Mouse (Mus musculus) liver, postnatal 0 days (tissue): ENCODE measurements around the gene Glipr1l2. TPM values are rescaled to one million over a fixed set of nuclear protein-coding genes. Genes with fewer than 3 reads are reported as not detected.
"Not testable (repeated sequence)": the region's sequence is repeated elsewhere in the genome, so short reads cannot be mapped to it uniquely, and the experiment has no call there.

ENCODE experiments used
- ATAC-seq: fragments of 200-750 bp; cut with Nextera tagmentation; 2 replicates; pipeline ENCODE4 v1.8.0; 2017; ENCODE audit warnings: mild to moderate bottlenecking, moderate library complexity
- DNase-seq: peaks from one replicate; pipeline ENCODE4 v3.0.0-alpha.2; 2016
- H3K27ac ChIP-seq: fragments of 300-500 bp; sonication (generic); 2 replicates; pipeline ENCODE4 v1.5.1; 2014; ENCODE audit warnings: antibody characterized with exemption, moderate library complexity, mild to moderate bottlenecking, low read depth
- H3K27me3 ChIP-seq: fragments of 300-500 bp; sonication (generic); 2 replicates; pipeline ENCODE4 v1.6.1; 2014; ENCODE audit warnings: low read length, control low read depth, mixed read lengths; ENCODE audit not compliant: insufficient read depth
- H3K36me3 ChIP-seq: fragments of 300-500 bp; sonication (generic); replicated peaks from 2 replicates; pipeline ENCODE4 v1.6.1; 2014; ENCODE audit warnings: mild to moderate bottlenecking, control low read depth, low read length, moderate library complexity, mixed read lengths; ENCODE audit not compliant: insufficient read depth
- H3K4me1 ChIP-seq: fragments of 300-500 bp; sonication (generic); 2 replicates; pipeline ENCODE4 v1.6.1; 2014; ENCODE audit warnings: antibody characterized with exemption, mild to moderate bottlenecking, control low read depth; ENCODE audit not compliant: insufficient read depth
- H3K4me2 ChIP-seq: fragments of 300-500 bp; sonication (generic); 2 replicates; pipeline ENCODE4 v1.6.1; 2014; ENCODE audit warnings: low read depth, mild to moderate bottlenecking, low read length, moderate library complexity, mixed read lengths
- H3K4me3 ChIP-seq: fragments of 300-500 bp; sonication (generic); 2 replicates; pipeline ENCODE4 v1.5.1; 2014; ENCODE audit warnings: low read depth, low read length
- H3K9ac ChIP-seq: fragments of 300-500 bp; sonication (generic); replicated peaks from 2 replicates; pipeline ENCODE4 v1.6.1; 2014; ENCODE audit warnings: mild to moderate bottlenecking, moderate library complexity
- H3K9me3 ChIP-seq: fragments of 300-500 bp; sonication (generic); 2 replicates; pipeline ENCODE4 v1.6.1; 2016; ENCODE audit warnings: mild to moderate bottlenecking, control low read depth, low read length, mixed read lengths
- CTCF ChIP-seq: sonication (generic); IDR thresholded peaks from 2 replicates; pipeline ENCODE4 v1.5.1; 2016; ENCODE audit warnings: antibody characterized with exemption, low read depth
- EP300 ChIP-seq: IDR thresholded peaks from 2 replicates; pipeline ENCODE4 v1.6.1; 2016; ENCODE audit warnings: antibody characterized with exemption, low read depth, mild to moderate bottlenecking
- WGBS: fragments of 180-500 bp; shearing (Covaris S2); extraction: QIAGEN DNeasy Blood & Tissue Kit; methylation state at CpG from one replicate; pipeline ENCODE4 v1.1.7; 2014; ENCODE audit not compliant: insufficient replicate concordance; 5-methylcytosine and 5-hydroxymethylcytosine counted together
- polyA plus RNA-seq: library from polyadenylated mRNA; unstranded; fragments of >200 nt; fragmentation: Nextera tagmentation; extraction: Ambion mirVana; gene quantifications from 2 replicates; pipeline ENCODE4 v1.2.1, GENCODE M21; 2015

The Glipr1l2 gene
- polyA plus RNA-seq, result not detected in 2 replicates

- Histone ChIP-seq H3K27ac (no peak within 1 kb of the TSS), H3K9ac (no peak within 1 kb of the TSS), H3K36me3 (no peaks in the 10 kb centered on the region), H3K27me3 (no peaks in the 10 kb centered on the region), H3K4me3 (no peak within 1 kb of the TSS), H3K4me2 (no peak within 1 kb of the TSS), H3K9me3 (no peaks in the 10 kb centered on the region), H3K4me1 (no peaks in the 10 kb centered on the region)
- ATAC-seq (no peak), DNase-seq (no peak)
- TF ChIP-seq CTCF (no peak), EP300 (no peak)
- 86% methylated on average over 14 of the region's 14 CpGs for WGBS
These were observed at the start of gene Glipr1l2 for GRCm38 (mm10) chr10:112083157-112083556. Glipr1l2 (plus strand) TSS chr10:112083354.

- not testable (repeated sequence) for H3K4me1 ChIP-seq, H3K36me3 ChIP-seq, H3K9me3 ChIP-seq, H3K4me3 ChIP-seq, H3K27me3 ChIP-seq, DNase-seq, H3K4me2 ChIP-seq, H3K27ac ChIP-seq, H3K9ac ChIP-seq, ATAC-seq
- 53% methylated on average over 9 of the region's 9 CpGs for WGBS
These were observed 39.6 kb upstream of the Glipr1l2 start for GRCm38 (mm10) chr10:112043523-112043922.

GRCm38 (mm10) chr10:112044283-112044682 lies 38.9 kb upstream of the Glipr1l2 start:
- not testable (repeated sequence) for ATAC-seq, H3K9ac ChIP-seq, H3K4me2 ChIP-seq, H3K36me3 ChIP-seq, H3K27me3 ChIP-seq, H3K4me3 ChIP-seq, H3K4me1 ChIP-seq, H3K9me3 ChIP-seq, H3K27ac ChIP-seq, DNase-seq
- 69% methylated on average over 14 of the region's 14 CpGs for WGBS

GRCm38 (mm10) chr10:112051220-112051619 lies 31.9 kb upstream of the Glipr1l2 start:
- Histone ChIP-seq H3K4me1 (no peaks in the 10 kb centered on the region), H3K4me2 (no peak overlapping the region), H3K9ac (no peak overlapping the region), H3K27me3 (no peaks in the 10 kb centered on the region), H3K36me3 (no peaks in the 10 kb centered on the region), H3K9me3 (no peaks in the 10 kb centered on the region), H3K4me3 (no peak overlapping the region), H3K27ac (no peak overlapping the region)
- ATAC-seq (no peak), DNase-seq (no peak)
- no peak for TF ChIP-seq CTCF
- TF ChIP-seq EP300, result no peak

GRCm38 (mm10) chr10:112051956-112052355 lies 31.2 kb upstream of the Glipr1l2 start:
- H3K27ac ChIP-seq, H3K27me3 ChIP-seq, ATAC-seq, H3K4me2 ChIP-seq, H3K4me1 ChIP-seq, H3K36me3 ChIP-seq, DNase-seq, H3K4me3 ChIP-seq, H3K9ac ChIP-seq, H3K9me3 ChIP-seq: not testable (repeated sequence)
- WGBS, result 63% methylated on average over 2 of the region's 2 CpGs

- Histone ChIP-seq H3K9me3 (no peaks in the 10 kb centered on the region), H3K4me3 (no peak within 1 kb of the TSS), H3K36me3 (no peaks in the 10 kb centered on the region), H3K4me2 (no peak within 1 kb of the TSS), H3K27ac (no peak within 1 kb of the TSS), H3K9ac (no peak within 1 kb of the TSS), H3K27me3 (no peaks in the 10 kb centered on the region), H3K4me1 (no peaks in the 10 kb centered on the region)
- DNase-seq (peak; percentile 28), ATAC-seq (no peak)
- 57% methylated on average over 14 of the region's 14 CpGs for WGBS
- peak; percentile 56 for TF ChIP-seq CTCF
- no peak for TF ChIP-seq EP300
These were observed 23.2 kb upstream of the Glipr1l2 start, which contains the start of gene Glipr1l1 for GRCm38 (mm10) chr10:112059702-112060582. Glipr1l1 (plus strand) TSS chr10:112060189.

- not testable (repeated sequence) for H3K9ac ChIP-seq, H3K4me3 ChIP-seq, H3K4me1 ChIP-seq, DNase-seq, H3K36me3 ChIP-seq, H3K4me2 ChIP-seq, H3K9me3 ChIP-seq, ATAC-seq, H3K27ac ChIP-seq, H3K27me3 ChIP-seq
- 72% methylated on average over 6 of the region's 6 CpGs for WGBS
These were observed 22.6 kb upstream of the Glipr1l2 start for GRCm38 (mm10) chr10:112060583-112060934.
